Mouse (Mus musculus): Measurements from ENCODE around the gene Rnf214.

DNA sequence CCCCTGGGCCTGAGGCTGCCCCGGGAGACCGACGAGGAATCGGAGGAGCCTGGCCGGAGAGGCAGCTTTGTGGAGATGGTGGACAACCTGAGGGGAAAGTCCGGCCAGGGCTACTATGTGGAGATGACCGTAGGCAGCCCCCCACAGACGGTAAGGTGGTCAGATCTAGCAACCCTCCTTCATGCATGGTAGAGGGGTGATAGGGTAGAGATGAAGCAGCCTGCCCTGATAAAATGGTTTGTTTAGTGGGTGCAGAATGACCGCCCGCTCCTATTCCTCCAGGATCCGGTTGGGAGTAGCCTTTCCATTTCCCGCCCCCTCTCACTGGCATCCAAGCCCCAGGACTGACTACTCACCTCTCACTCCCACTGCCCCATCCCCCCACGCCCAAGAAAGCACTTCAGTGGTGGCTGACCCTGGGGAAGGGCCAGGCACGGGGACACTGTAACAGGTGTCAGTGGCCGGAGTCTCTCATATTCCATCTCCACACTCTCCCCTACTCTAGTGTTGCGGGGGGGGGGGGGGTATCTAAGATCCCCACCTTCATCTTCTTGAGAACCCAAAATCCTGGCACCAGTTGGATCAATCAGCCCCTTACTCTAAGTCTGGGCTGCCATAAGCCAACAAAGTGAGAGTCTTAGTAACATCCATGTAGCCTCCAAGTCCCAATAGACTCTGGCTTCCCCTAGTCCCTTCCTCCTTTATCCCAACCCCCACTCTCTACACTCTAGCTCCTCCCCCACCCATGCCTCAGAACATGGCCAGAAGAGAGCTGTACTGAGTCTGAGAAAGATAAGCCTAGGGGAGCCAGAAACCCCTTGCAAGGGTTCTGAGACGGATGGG is 67.4 kb downstream of the Rnf214 start:
- TF ChIP-seq MAX (IDR thresholded peaks at IDR 0.05; ENCODE audit: low read length) (no peak), CTCF (IDR thresholded peaks at IDR 0.05 in 2 of 3, conservative IDR thresholded peaks at IDR 0.05 in 1 of 3; ENCODE audit: control insufficient read depth in 1 of 3, insufficient read depth in 1 of 3, low read depth in 2 of 3, low read length in 3 of 3, poor library complexity in 1 of 3, severe bottlenecking in 1 of 3) (no peak), HCFC1 (IDR thresholded peaks at IDR 0.05; ENCODE audit: low read depth, low read length) (no peak), EP300 (IDR thresholded peaks at IDR 0.05; ENCODE audit: low read depth in 1 of 2, low read length in 2 of 2) (no peak), ZNF384 (IDR thresholded peaks at IDR 0.05; ENCODE audit: low read depth, low read length) (no peak), ELF1 (IDR thresholded peaks at IDR 0.05; ENCODE audit: low read depth, low read length) (no peak), POLR2A (IDR thresholded peaks at IDR 0.05; ENCODE audit: control insufficient read depth in 1 of 2, insufficient read depth in 1 of 2, low read depth in 1 of 2, low read length in 2 of 2, poor library complexity in 1 of 2) (no peak), POLR2AphosphoS2 (IDR thresholded peaks at IDR 0.05; ENCODE audit: low read length) (no peak), ETS1 (IDR thresholded peaks at IDR 0.05; ENCODE audit: low read depth, low read length) (no peak), USF1 (IDR thresholded peaks at IDR 0.05; ENCODE audit: low read depth, low read length) (no peak), POLR2AphosphoS5 (IDR thresholded peaks at IDR 0.05; ENCODE audit: borderline replicate concordance, low read depth, low read length) (no peak), MAFK (IDR thresholded peaks at IDR 0.05; ENCODE audit: borderline replicate concordance, low read depth, low read length) (no peak), GATA1 (IDR thresholded peaks at IDR 0.05; ENCODE audit: low read depth, low read length) (no peak), GABPA (IDR thresholded peaks at IDR 0.05; ENCODE audit: low read depth, low read length) (no peak)
